Mouse (Mus musculus) stomach, embryonic 16.5 days (tissue): ENCODE results near the gene Saysd1. TPM values are rescaled to one million over a fixed set of nuclear protein-coding genes. Genes with fewer than 3 reads are reported as not detected.
A peak's percentile ranks its signal among the peaks of the same experiment; 100 is the strongest.

ENCODE experiments used
- ATAC-seq: fragments of 200-750 bp; cut with Nextera tagmentation; 2 replicates; pipeline ENCODE4 v1.8.0; 2017; ENCODE audit warnings: moderate number of reproducible peaks, moderate TSS enrichment; ENCODE audit not compliant: insufficient read depth, low FRiP score
- H3K27ac ChIP-seq: fragments of 300-500 bp; sonication (generic); 2 replicates; pipeline ENCODE4 v1.5.1; 2014; ENCODE audit warnings: low read length
- H3K27me3 ChIP-seq: fragments of 300-500 bp; sonication (generic); 2 replicates; pipeline ENCODE4 v1.6.1; 2014; ENCODE audit warnings: low read length, control low read depth, mixed read lengths; ENCODE audit not compliant: control insufficient read depth, insufficient read depth
- H3K36me3 ChIP-seq: fragments of 300-500 bp; sonication (generic); 2 replicates; pipeline ENCODE4 v1.6.1; 2014; ENCODE audit warnings: low read length; ENCODE audit not compliant: control insufficient read depth, insufficient read depth
- H3K4me1 ChIP-seq: fragments of 300-500 bp; sonication (generic); 2 replicates; pipeline ENCODE4 v1.6.1; 2014; ENCODE audit warnings: low read length, control low read depth, mixed read lengths; ENCODE audit not compliant: control insufficient read depth, insufficient read depth
- H3K4me2 ChIP-seq: fragments of 300-500 bp; sonication (generic); 2 replicates; pipeline ENCODE4 v1.6.1; 2014; ENCODE audit warnings: low read depth, low read length, mixed read lengths
- H3K4me3 ChIP-seq: fragments of 300-500 bp; sonication (generic); replicated peaks from 2 replicates; pipeline ENCODE4 v1.5.1; 2014; ENCODE audit warnings: mild to moderate bottlenecking, low read length
- H3K9ac ChIP-seq: fragments of 300-500 bp; sonication (generic); 2 replicates; pipeline ENCODE4 v1.6.1; 2014; ENCODE audit warnings: low read length
- H3K9me3 ChIP-seq: fragments of 300-500 bp; sonication (generic); replicated peaks from 2 replicates; pipeline ENCODE4 v1.6.1; 2016; ENCODE audit warnings: low read length, control low read depth; ENCODE audit not compliant: control insufficient read depth
- WGBS: fragments of 180-500 bp; shearing (Covaris S2); extraction: QIAGEN DNeasy Blood & Tissue Kit; methylation state at CpG from one replicate; pipeline ENCODE4 v1.1.7; 2014; 5-methylcytosine and 5-hydroxymethylcytosine counted together
- polyA plus RNA-seq: library from polyadenylated mRNA; unstranded; fragments of >200 nt; fragmentation: Nextera tagmentation; extraction: Ambion mirVana; gene quantifications from 2 replicates; pipeline ENCODE4 v1.2.1, GENCODE M21; 2015

The Saysd1 gene
- polyA plus RNA-seq, 1 experiment from 2014 or later: 12.9 TPM

- H3K4me1 ChIP-seq: no peaks in the 10 kb centered on the region
- H3K9ac ChIP-seq: no peak overlapping the region
- no peak overlapping the region for H3K4me2 ChIP-seq
- no peaks in the 10 kb centered on the region for H3K36me3 ChIP-seq
- H3K4me3 ChIP-seq: no peak overlapping the region
- H3K9me3 ChIP-seq: no peaks in the 10 kb centered on the region
- H3K27me3 ChIP-seq: no peaks in the 10 kb centered on the region
- no peak overlapping the region for H3K27ac ChIP-seq
- WGBS: 50% methylated on average over 6 of the region's 6 CpGs
- no peak for ATAC-seq
Measured at GRCm38 (mm10) chr14:20106271-20106670, 32.1 kb downstream of the Saysd1 start.

GRCm38 (mm10) chr14:20103207-20103606 lies 35.1 kb downstream of the Saysd1 start:
- no peak for ATAC-seq
- Histone ChIP-seq H3K9me3 (no peaks in the 10 kb centered on the region), H3K4me2 (no peak overlapping the region), H3K9ac (no peak overlapping the region), H3K36me3 (no peaks in the 10 kb centered on the region), H3K27me3 (no peaks in the 10 kb centered on the region), H3K27ac (no peak overlapping the region), H3K4me3 (no peak overlapping the region), H3K4me1 (no peaks in the 10 kb centered on the region)
- 24% methylated on average over 4 of the region's 4 CpGs for WGBS

- Histone ChIP-seq H3K27me3 (no peaks in the 10 kb centered on the region), H3K27ac (no peak overlapping the region), H3K4me3 (no peak overlapping the region), H3K9me3 (no peaks in the 10 kb centered on the region), H3K9ac (no peak overlapping the region), H3K4me1 (no peaks in the 10 kb centered on the region), H3K4me2 (no peak overlapping the region), H3K36me3 (no peaks in the 10 kb centered on the region)
- ATAC-seq: peak; percentile 58
- WGBS: 38% methylated on average over 5 of the region's 5 CpGs
Measured at GRCm38 (mm10) chr14:20098061-20098460, 40.3 kb downstream of the Saysd1 start.

- no peak for ATAC-seq
- Histone ChIP-seq H3K27me3 (no peaks in the 10 kb centered on the region), H3K4me3 (no peak overlapping the region), H3K9ac (no peak overlapping the region), H3K4me1 (no peaks in the 10 kb centered on the region), H3K27ac (no peak overlapping the region), H3K4me2 (no peak overlapping the region), H3K36me3 (no peaks in the 10 kb centered on the region), H3K9me3 (no peaks in the 10 kb centered on the region)
- WGBS: 44% methylated on average over 5 of the region's 5 CpGs
Measured at GRCm38 (mm10) chr14:20094942-20095341, 43.4 kb downstream of the Saysd1 start.

- whole genome bisulfite sequencing: 15% methylated on average over 7 of the region's 7 CpGs
Measured at GRCm38 (mm10) chr14:20093493-20093892, 44.8 kb downstream of the Saysd1 start.

GRCm38 (mm10) chr14:20084335-20084734 lies 54.0 kb downstream of the Saysd1 start:
- H3K36me3 ChIP-seq: no peaks in the 10 kb centered on the region

More at GRCm38 (mm10) chr14:20093493-20093892, 44.8 kb downstream of the Saysd1 start:
- no peaks in the 10 kb centered on the region for H3K36me3 ChIP-seq
- no peaks in the 10 kb centered on the region for H3K27me3 ChIP-seq
- H3K4me2 ChIP-seq: no peak overlapping the region
- no peaks in the 10 kb centered on the region for H3K9me3 ChIP-seq
- no peak overlapping the region for H3K27ac ChIP-seq
- no peak for ATAC-seq
- H3K9ac ChIP-seq: no peak overlapping the region
- H3K4me3 ChIP-seq: no peak overlapping the region
- no peaks in the 10 kb centered on the region for H3K4me1 ChIP-seq

GRCm38 (mm10) chr14:20082536-20083325 lies 55.6 kb downstream of the Saysd1 start:
- Histone ChIP-seq H3K4me1 (peaks cover 17% of the 10 kb centered on the region), H3K9me3 (no peaks in the 10 kb centered on the region), H3K4me2 (peak overlapping the region; percentile 89), H3K27ac (peak overlapping the region; percentile 97), H3K4me3 (peak overlapping the region; percentile 59), H3K36me3 (no peaks in the 10 kb centered on the region), H3K27me3 (no peaks in the 10 kb centered on the region), H3K9ac (peak overlapping the region; percentile 81)
- 1% methylated on average over 56 of the region's 56 CpGs for WGBS
- peak; percentile 98 for ATAC-seq

More at GRCm38 (mm10) chr14:20084335-20084734, 54.0 kb downstream of the Saysd1 start:
- Histone ChIP-seq H3K27me3 (no peaks in the 10 kb centered on the region), H3K27ac (no peak overlapping the region), H3K9ac (no peak overlapping the region), H3K4me3 (no peak overlapping the region), H3K9me3 (no peaks in the 10 kb centered on the region), H3K4me2 (no peak overlapping the region), H3K4me1 (peaks cover 17% of the 10 kb centered on the region)
- no peak for ATAC-seq

GRCm38 (mm10) chr14:20081937-20082533 lies 56.3 kb downstream of the Saysd1 start:
- Histone ChIP-seq H3K27me3 (no peaks in the 10 kb centered on the region), H3K9ac (peak overlapping the region; percentile 81), H3K36me3 (no peaks in the 10 kb centered on the region), H3K4me1 (peaks cover 17% of the 10 kb centered on the region), H3K4me3 (peak overlapping the region; percentile 59), H3K4me2 (peak overlapping the region; percentile 89), H3K9me3 (no peaks in the 10 kb centered on the region), H3K27ac (peak overlapping the region; percentile 97)
- no peak for ATAC-seq
- 58% methylated on average over 5 of the region's 5 CpGs for WGBS

- H3K4me3 ChIP-seq: no peak overlapping the region
- H3K9me3 ChIP-seq: no peaks in the 10 kb centered on the region
- H3K27ac ChIP-seq: peak overlapping the region; percentile 45; the same call in 1 of the 2 replicates
- no peaks in the 10 kb centered on the region for H3K36me3 ChIP-seq
- no peak overlapping the region for H3K9ac ChIP-seq
- peaks cover 17% of the 10 kb centered on the region for H3K4me1 ChIP-seq
- ATAC-seq: no peak
- H3K4me2 ChIP-seq: 0 out of 2 replicates have a peak overlapping the region, but pooled peaks have one; percentile 10
- no peaks in the 10 kb centered on the region for H3K27me3 ChIP-seq
- WGBS: 59% methylated on average over 1 of the region's 1 CpGs
Measured at GRCm38 (mm10) chr14:20081084-20081483, 57.2 kb downstream of the Saysd1 start.
